Mouse (Mus musculus): ENCODE data around the gene Tmem72.

Tmem72 gene

GRCm38 (mm10) chr6:116679563-116680288 lies 37.0 kb downstream of the Tmem72 start:
- DNase-seq, result no peak

DNA sequence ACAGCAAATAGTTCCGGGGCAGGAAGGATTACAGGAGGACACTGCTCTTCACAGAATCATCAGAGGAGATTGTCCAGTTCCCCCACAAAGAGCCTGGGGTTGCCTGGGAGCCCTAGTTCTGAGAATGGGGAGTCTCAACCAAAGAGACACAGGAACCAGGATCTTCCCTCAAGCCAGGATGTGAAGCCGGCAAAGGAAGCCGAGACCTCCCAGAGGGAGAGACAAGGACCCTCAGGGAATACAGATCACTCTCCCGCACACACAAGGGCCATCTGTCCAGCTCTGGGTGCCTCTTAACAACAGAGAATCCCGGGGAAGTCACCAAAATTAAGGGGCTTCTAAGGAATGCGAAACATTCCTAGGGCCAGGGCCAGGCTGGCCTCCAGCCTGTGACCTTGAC lies 39.4 kb downstream of the Tmem72 start:
- no peak for DNase-seq

DNA sequence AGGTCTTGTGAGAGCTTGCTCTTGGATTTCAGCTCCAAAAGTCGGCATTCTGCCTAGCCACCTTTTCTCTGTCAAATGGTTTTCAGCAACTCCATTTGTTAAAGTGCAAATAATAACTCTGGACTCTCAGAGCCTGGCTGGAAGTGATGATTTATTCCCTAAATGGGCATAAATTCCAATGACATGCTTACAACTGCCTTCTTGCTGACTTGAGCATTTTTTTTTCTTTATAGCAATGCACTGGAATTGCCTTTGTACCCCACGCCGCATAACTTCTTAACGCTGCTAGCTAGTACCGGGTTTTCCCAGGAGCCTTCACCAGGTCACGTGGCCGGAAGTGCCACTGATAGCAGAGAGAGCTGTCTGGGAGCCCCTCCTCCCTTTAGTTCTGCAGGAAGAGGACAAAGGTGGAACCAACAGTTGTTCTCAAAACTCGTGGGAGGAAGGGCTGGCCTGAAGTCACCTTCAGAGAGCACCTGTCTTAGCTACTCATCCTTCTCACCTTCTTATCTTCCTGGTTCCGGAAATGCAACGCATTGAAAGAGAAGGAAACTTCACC lies 40.3 kb downstream of the Tmem72 start:
- DNase-seq, result no peak

DNA sequence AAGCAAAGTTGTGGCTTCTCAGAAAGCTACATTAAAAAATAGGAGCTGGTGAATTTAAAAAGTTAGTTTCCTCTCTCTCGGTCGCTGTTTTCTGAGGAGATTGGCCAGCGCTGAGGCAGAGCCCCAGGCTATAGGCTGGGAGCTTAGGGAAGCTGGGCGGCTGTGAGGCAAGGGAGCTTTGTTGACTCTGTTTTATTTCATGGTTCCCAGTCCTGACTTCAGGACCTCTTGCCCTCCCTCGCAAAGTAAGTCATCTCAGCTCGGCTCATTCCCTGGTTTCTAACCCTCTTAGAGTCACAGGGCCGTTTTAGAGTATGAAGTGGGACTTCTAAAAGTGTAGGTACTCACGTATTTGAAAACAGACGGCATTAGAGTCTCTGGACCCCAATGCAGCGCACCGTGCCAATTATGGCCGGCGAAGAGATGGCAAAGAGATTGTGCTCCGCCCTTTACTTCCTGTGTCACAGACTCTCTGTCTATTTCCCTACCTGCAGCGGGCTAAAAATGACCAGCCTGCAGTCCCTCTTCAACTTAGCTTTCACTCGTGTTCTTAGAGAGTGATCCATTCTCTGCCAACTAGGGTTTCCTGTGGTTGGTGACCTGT lies 42.3 kb downstream of the Tmem72 start:
- no peak for DNase-seq

- DNase-seq, result peak; percentile 56
These were observed 43.0 kb downstream of the Tmem72 start, which contains the start of gene Rassf4 for GRCm38 (mm10) chr6:116673471-116674282. Rassf4 (minus strand) TSS chr6:116673952.

GRCm38 (mm10) chr6:116672349-116672748 lies 44.4 kb downstream of the Tmem72 start:
- DNase-seq, result no peak

DNA sequence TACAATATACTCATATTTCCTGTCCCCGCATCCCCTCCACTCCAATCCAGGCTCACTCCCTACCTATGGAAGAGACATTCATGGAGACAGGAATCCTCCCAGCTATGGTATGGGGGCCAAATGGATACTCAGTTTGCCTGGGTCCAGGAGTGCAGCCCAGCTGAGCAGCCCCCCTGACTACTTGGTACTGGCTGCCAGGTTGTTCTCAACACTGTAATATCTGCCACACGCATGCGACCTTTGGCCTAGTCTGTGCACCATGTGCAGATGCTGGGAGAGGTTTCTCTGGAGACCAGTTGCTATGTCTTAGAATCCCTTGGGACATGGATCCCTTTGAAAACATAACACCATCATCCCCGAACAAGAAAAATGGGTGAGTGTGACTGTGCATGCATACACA lies 44.9 kb downstream of the Tmem72 start:
- no peak for DNase-seq

DNA sequence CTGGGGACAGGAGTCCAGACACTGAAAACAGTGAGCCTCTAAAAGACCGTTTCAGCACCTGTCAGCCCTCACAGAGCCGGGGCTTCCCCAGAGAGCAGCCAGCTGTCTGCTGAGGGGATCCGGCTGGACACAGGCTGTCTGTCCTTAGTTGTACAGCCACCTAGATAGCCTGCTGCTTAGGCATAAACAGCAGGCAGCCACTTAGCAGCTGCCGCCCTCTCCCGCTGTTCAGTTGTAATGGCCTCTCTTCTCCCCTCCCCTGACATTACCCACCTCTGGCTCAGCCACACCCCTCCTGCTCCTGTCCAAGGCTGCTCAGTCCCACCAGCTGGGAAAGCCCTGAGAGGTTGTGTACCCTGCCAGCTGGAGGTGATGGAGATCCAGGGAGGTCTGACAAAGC lies 45.7 kb downstream of the Tmem72 start:
- DNase-seq, result no peak

- no peak for DNase-seq
These were observed 46.6 kb downstream of the Tmem72 start for GRCm38 (mm10) chr6:116670144-116670543.

- no peak for DNase-seq
These were observed 47.8 kb downstream of the Tmem72 start for GRCm38 (mm10) chr6:116668682-116669470.

DNA sequence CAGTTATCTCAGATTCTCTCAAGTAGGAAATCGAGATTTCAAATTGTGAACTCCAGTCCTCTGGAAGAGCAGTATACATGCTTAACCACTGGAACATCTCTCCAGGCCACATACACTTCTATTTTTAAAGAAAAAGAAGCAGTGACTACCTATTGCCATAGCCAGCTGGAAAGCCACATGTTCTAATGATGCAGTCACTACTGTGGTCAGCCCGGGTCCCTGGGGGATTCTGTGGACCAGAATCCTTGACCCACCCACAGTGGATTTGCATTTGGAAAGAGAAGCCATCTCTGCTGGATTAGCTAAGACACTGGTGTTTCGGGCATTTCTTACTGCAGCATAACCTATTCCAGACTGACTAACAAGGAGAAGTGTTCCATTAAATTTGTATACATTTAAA lies 49.3 kb downstream of the Tmem72 start:
- no peak for DNase-seq

DNA sequence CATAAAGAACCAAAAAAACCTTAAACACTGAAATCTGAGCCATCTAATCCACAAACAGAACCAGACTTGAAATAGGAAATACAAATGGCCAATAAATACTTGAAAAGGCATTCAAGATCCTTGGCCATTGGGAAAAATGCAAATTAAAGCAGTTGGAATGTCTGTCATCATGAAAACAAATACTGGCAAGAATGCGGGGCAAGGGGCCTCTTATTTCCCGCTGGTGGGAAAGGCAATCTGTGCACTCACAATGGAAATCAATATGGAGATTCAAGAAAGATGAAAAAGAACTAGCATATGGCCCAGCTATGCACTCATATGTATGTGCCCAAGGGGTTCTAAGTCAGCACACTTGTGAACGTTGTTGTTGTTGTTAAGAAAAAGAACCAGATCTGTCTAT lies 49.8 kb downstream of the Tmem72 start:
- DNase-seq, result no peak

DNA sequence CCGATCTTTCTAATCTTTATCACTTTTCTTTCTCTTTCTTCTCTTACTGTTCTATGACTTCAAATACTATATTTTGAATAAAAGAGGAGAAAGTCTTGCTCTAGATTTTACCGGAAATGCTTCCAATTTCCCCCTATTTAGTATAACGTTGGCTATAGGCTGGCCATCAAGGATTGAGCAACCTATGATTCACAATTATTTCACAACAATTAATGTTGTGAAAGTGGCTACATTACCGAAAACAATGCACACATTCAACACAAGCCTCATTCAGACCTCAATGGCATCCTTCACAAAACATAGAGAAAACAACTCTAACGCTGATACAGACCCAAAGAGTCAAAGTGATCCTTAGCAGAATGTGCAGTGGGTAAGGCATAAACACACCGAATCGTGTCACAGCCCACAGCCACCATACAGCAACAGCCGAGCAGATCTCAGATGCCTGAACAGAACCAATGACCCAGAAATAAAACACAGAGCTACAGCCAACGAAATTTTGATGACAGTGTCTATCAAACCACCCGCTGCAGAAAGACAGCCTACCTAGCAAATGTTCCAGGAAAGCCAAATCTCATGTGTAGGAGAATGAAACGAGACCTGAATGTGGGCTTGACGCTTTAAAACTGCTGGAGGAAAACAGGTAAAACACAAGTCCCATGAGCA lies 50.5 kb downstream of the Tmem72 start:
- DNase-seq, result no peak

- DNase-seq, result no peak
These were observed 51.9 kb downstream of the Tmem72 start for GRCm38 (mm10) chr6:116664830-116665229.

- no peak for DNase-seq
These were observed 52.7 kb downstream of the Tmem72 start for GRCm38 (mm10) chr6:116664031-116664430.

- no peak for DNase-seq
These were observed 53.3 kb downstream of the Tmem72 start for GRCm38 (mm10) chr6:116663364-116663763.

GRCm38 (mm10) chr6:116653684-116654454 lies 62.8 kb downstream of the Tmem72 start:
- peak; percentile 74 for DNase-seq

- DNase-seq, result no peak
These were observed 63.5 kb downstream of the Tmem72 start for GRCm38 (mm10) chr6:116653191-116653590.

DNA sequence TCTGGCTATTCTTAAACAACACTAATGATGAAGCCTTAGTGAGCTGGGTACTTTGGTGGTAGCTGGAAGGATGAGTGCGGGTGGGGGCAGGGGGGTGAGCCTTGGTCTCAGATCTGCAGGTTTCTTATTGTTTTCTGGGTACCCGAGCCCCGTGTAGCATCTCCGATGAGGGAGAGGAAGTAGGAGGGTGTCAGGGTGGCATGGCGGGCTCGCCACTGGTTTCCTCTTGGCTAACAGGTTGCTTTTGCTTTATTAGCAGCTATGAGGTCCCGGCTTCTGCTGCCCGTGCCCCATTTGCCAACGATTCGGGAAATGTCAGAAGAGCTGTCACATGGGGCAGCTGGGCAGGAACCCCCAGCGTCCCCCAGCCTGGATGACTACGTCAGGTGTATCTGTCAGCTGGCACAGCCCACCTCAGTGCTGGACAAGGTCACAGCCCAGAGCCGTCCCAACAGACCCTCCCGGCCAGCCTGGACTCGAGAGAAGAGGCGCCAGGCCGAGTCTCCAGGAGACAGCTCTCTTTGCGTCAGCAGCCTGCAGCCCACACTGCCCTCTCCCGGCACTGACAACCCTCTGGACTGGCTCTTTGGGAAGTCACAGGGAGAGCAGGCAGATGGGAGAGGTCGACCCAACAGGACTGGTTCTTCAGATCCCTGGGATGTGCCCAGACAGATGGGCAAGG lies 65.1 kb downstream of the Tmem72 start:
- DNase-seq, result no peak

- no peak for DNase-seq
These were observed 66.3 kb downstream of the Tmem72 start, which contains the start of gene Depp1 for GRCm38 (mm10) chr6:116650406-116650805. Depp1 (plus strand) TSS chr6:116650609.

- no peak for DNase-seq
These were observed 66.9 kb downstream of the Tmem72 start for GRCm38 (mm10) chr6:116649811-116650210.

All from right cerebral cortex, postnatal 4 days (tissue).